Mouse (Mus musculus) bone marrow, adult 2 months (tissue): ENCODE results near the gene Prpsap1.

Source experiments
- CTCF ChIP-seq: fragments of 200-500 bp; IDR thresholded peaks from 2 replicates; pipeline ENCODE4 v1.5.1; 2011; ENCODE audit warnings: low read length, control low read depth; ENCODE audit not compliant: control insufficient read depth, insufficient read depth
- POLR2A ChIP-seq: fragments of 200-500 bp; IDR thresholded peaks from 2 replicates; pipeline ENCODE4 v1.6.1; 2011; ENCODE audit warnings: low read depth, mild to moderate bottlenecking, control low read depth, low read length, borderline replicate concordance; ENCODE audit not compliant: control insufficient read depth

DNA sequence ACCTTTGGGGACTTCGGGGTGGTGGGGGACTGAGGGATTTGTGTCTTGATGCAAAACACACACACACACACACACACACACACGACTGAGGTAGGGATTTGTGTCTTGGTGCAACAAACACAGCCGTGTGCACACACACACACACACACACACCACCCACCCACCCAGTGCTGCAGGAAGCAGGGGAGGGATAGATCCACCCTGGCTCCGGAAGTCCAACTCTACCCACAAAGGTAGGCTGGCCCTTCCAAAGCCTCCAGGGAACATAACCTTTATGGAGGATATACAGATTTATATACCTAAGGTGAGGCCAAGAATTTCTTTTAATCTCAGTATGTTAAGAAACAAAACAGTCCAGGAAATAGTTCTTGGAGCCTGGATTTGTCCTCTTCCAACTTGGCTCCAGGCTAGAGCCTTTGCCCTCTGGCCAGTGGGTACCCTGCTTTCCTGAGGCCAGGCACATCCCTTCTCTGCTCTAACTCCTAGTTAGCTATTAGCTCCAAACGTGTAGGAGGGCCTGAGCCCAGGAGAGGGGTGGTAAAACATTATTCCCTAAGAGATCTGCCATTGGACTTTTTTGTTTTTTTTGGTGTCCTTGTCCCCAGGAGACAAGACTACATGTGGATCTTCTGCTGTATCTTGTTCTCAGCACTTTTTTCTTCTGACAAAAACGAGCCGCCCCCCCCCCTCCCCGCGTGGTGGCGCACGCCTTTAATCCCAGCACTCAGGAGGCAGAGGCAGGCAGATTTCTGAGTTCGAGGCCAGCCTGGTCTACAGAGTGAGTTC lies 58.8 kb downstream of the Prpsap1 start:
- TF ChIP-seq POLR2A = no peak
- no peak for TF ChIP-seq CTCF
